Mouse (Mus musculus) E14TG2a.4 (cell line): ENCODE data around the gene Spint3.

Experiments
- CTCF ChIP-seq: conservative IDR thresholded peaks from 2 replicates; pipeline ENCODE4 v1.5.1; 2014; ENCODE audit warnings: low read length
- NANOG ChIP-seq: IDR thresholded peaks from 2 replicates; pipeline ENCODE4 v1.6.1; 2014; ENCODE audit warnings: borderline replicate concordance, low read length, mixed read lengths
- POU5F1 ChIP-seq: IDR thresholded peaks from 2 replicates; pipeline ENCODE4 v1.6.1; 2014; ENCODE audit warnings: low read length, borderline replicate concordance

DNA sequence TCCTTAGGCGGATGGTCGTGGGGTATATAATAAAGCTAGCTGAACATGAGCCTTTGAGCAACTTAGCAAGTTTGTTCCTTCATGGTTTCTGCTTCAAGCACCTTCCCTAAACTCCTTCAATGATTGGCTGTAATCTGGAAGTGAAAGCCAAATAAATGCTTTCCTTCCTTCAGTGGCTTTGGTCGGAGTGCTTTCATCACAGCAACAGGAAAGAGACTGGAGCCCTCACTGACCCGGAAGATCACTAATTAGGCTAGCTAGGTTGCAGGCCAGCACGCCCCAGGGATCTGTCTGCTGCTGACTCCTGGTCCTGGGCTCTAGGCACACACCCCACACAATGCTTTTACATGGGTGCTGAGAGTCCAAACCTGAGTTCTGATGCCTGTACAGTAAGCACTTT is 44.7 kb downstream of the Spint3 start:
- no peak for TF ChIP-seq CTCF
- no peak for TF ChIP-seq NANOG
- TF ChIP-seq POU5F1, result no peak
